Mouse (Mus musculus): ENCODE results near the gene Cd247. TPM values are rescaled to one million over a fixed set of nuclear protein-coding genes. Genes with fewer than 3 reads are reported as not detected.

The Cd247 gene
- polyA plus RNA-seq, 1 experiment, result 17.2 TPM

DNA sequence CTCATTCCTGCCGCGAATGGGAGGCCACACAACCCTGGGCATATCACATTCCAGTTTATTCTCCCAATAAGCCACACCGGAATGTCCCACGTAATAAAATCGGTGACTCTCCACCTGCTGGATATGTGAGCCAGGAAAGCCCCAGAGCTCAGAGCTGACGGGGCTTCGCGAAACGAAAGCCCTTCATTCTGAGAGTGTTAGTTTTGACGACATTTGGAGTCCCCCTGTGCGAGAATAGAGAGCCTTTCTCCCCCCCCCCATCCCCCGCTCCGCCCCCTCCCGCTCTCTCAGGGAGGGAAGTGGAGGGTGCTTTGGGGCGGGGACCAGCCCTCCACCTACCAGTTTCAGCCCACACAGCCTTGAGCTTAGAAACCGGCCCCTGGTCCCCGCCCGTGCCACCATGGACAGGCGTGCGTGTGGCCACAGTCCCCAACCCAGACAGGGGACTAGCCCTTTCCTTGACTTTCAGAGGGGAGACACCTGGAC is 56.0 kb downstream of the Cd247 start:
- no peak overlapping the region for H3K27ac ChIP-seq (ENCODE audit: control insufficient read depth, insufficient read depth, low read depth, low read length)

DNA sequence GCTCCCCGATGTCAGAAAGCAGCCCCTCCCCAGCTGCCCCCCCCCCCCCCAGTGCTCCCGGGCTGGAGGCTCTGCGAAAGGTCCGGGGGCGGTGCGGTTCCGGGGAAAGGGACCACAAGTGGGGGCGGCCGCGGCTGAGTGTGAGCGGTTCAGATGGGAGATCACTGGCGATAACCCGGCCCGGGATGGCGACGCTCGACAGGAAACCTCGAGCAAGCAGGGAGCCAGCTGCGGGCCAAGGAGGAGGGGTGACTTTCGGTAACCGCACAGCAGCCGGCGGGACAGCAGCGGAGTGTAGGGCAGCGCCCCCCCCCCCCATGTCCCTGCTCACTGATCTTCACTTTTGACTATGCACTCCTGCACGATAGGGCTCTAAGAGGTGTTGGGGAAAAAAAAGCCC is 56.5 kb downstream of the Cd247 start:
- H3K27me3 ChIP-seq (ENCODE audit: control insufficient read depth, insufficient read depth, low read length), result peaks cover 3% of the 10 kb centered on the region; the same call in 1 of the 2 replicates
- TF ChIP-seq CTCF (IDR thresholded peaks at IDR 0.05; ENCODE audit: control insufficient read depth, insufficient read depth, insufficient replicate concordance, low read depth, low read length) (no peak), POLR2A (IDR thresholded peaks at IDR 0.05; ENCODE audit: control insufficient read depth, low read depth, low read length) (no peak)
- H3K27ac ChIP-seq (ENCODE audit: control insufficient read depth, insufficient read depth, low read depth, low read length), result no peak overlapping the region
- peak overlapping the region; percentile 65 for H3K4me3 ChIP-seq (ENCODE audit: control insufficient read depth, low read depth, low read length)
- no peaks in the 10 kb centered on the region for H3K36me3 ChIP-seq (ENCODE audit: control insufficient read depth, insufficient read depth, low read length)
- H3K4me1 ChIP-seq (ENCODE audit: control insufficient read depth, insufficient read depth, low read length), result peaks cover 12% of the 10 kb centered on the region

More for the DNA sequence above, 56.0 kb downstream of the Cd247 start:
- peaks cover 3% of the 10 kb centered on the region; the same call in 1 of the 2 replicates for H3K27me3 ChIP-seq (ENCODE audit: control insufficient read depth, insufficient read depth, low read length)
- no peak for TF ChIP-seq POLR2A (IDR thresholded peaks at IDR 0.05; ENCODE audit: control insufficient read depth, low read depth, low read length)
- no peak for TF ChIP-seq CTCF (IDR thresholded peaks at IDR 0.05; ENCODE audit: control insufficient read depth, insufficient read depth, insufficient replicate concordance, low read depth, low read length)
- peaks cover 12% of the 10 kb centered on the region for H3K4me1 ChIP-seq (ENCODE audit: control insufficient read depth, insufficient read depth, low read length)
- H3K4me3 ChIP-seq (ENCODE audit: control insufficient read depth, low read depth, low read length), result peak overlapping the region; percentile 65
- no peaks in the 10 kb centered on the region for H3K36me3 ChIP-seq (ENCODE audit: control insufficient read depth, insufficient read depth, low read length)

DNA sequence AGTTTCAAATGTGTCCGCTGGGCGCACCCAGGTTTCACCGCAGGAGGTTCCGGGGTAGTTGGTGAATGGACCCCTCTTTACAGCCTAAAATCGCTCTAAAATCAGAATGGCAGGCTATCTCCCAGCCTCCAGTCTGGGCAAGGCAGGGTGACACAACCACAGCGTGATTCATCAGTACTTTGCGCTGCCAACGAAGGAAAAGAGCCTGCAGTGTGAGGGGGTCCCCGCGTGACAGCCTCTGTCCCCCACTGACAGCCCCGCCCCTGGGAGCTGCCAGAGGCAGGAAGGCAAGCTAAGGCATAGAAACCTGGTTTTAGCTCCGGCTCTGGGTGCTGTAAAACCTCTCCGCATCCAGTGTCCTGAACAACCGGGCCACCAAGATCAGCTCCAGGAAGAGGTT is 56.9 kb downstream of the Cd247 start:
- Histone ChIP-seq H3K4me1 (ENCODE audit: control insufficient read depth, insufficient read depth, low read length) (peaks cover 12% of the 10 kb centered on the region), H3K36me3 (ENCODE audit: control insufficient read depth, insufficient read depth, low read length) (no peaks in the 10 kb centered on the region), H3K4me3 (ENCODE audit: control insufficient read depth, low read depth, low read length) (peak overlapping the region; percentile 65), H3K27ac (ENCODE audit: control insufficient read depth, insufficient read depth, low read depth, low read length) (no peak overlapping the region), H3K27me3 (ENCODE audit: control insufficient read depth, insufficient read depth, low read length) (peaks cover 3% of the 10 kb centered on the region; the same call in 1 of the 2 replicates)
- TF ChIP-seq POLR2A (IDR thresholded peaks at IDR 0.05; ENCODE audit: control insufficient read depth, low read depth, low read length) (no peak), CTCF (IDR thresholded peaks at IDR 0.05; ENCODE audit: control insufficient read depth, insufficient read depth, insufficient replicate concordance, low read depth, low read length) (no peak)

DNA sequence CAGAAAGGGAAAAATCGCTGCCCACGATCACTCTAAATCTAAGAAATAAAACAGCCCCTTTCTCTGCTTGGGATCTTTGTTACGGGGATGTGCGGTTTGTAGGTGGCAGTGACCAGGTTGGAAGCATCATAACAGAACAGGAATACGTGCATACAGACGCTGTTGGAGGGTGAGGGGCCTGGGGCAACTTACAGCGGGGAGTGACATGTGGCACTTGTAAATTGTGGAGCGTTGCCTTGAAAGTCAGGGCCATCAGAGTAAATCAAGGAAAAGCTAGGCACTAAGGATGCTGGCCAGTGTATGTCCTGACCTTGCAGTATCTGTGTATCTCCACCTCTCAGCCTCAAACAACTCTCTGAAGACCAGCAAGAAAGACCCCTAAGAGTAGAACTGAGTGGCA is 59.9 kb downstream of the Cd247 start:
- peaks cover 3% of the 10 kb centered on the region; the same call in 1 of the 2 replicates for H3K27me3 ChIP-seq (ENCODE audit: control insufficient read depth, insufficient read depth, low read length)
- no peak overlapping the region for H3K27ac ChIP-seq (ENCODE audit: control insufficient read depth, insufficient read depth, low read depth, low read length)
- peaks cover 7% of the 10 kb centered on the region for H3K4me1 ChIP-seq (ENCODE audit: control insufficient read depth, insufficient read depth, low read length)
- no peak for TF ChIP-seq CTCF (IDR thresholded peaks at IDR 0.05; ENCODE audit: control insufficient read depth, insufficient read depth, insufficient replicate concordance, low read depth, low read length)
- TF ChIP-seq POLR2A (IDR thresholded peaks at IDR 0.05; ENCODE audit: control insufficient read depth, low read depth, low read length), result no peak
- H3K4me3 ChIP-seq (ENCODE audit: control insufficient read depth, low read depth, low read length), result no peak overlapping the region
- H3K36me3 ChIP-seq (ENCODE audit: control insufficient read depth, insufficient read depth, low read length), result no peaks in the 10 kb centered on the region

DNA sequence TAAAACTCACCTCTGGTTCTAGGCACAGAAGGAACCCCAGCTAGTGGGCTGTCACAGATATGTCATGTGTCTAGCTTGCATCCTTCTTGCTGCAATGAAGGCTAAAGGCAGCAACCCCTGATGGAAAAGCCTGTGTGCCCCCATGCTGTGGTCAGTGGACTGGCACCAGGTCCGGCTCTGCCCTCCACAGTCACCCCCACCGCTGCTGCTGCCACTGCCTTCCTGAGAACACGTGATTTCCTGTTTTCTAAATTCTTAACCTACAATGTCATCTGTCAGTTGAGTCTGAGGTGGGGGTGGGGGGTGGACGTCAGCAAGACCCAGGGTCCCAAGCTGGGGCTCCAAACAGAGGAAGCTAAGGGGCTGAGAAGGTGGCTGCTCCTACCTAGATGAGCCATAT is 60.4 kb downstream of the Cd247 start:
- H3K4me3 ChIP-seq (ENCODE audit: control insufficient read depth, low read depth, low read length), result no peak overlapping the region
- no peaks in the 10 kb centered on the region for H3K36me3 ChIP-seq (ENCODE audit: control insufficient read depth, insufficient read depth, low read length)
- H3K4me1 ChIP-seq (ENCODE audit: control insufficient read depth, insufficient read depth, low read length), result peaks cover 7% of the 10 kb centered on the region
- H3K27ac ChIP-seq (ENCODE audit: control insufficient read depth, insufficient read depth, low read depth, low read length), result no peak overlapping the region
- peaks cover 3% of the 10 kb centered on the region; the same call in 1 of the 2 replicates for H3K27me3 ChIP-seq (ENCODE audit: control insufficient read depth, insufficient read depth, low read length)
- TF ChIP-seq CTCF (IDR thresholded peaks at IDR 0.05; ENCODE audit: control insufficient read depth, insufficient read depth, insufficient replicate concordance, low read depth, low read length) (no peak), POLR2A (IDR thresholded peaks at IDR 0.05; ENCODE audit: control insufficient read depth, low read depth, low read length) (no peak)

DNA sequence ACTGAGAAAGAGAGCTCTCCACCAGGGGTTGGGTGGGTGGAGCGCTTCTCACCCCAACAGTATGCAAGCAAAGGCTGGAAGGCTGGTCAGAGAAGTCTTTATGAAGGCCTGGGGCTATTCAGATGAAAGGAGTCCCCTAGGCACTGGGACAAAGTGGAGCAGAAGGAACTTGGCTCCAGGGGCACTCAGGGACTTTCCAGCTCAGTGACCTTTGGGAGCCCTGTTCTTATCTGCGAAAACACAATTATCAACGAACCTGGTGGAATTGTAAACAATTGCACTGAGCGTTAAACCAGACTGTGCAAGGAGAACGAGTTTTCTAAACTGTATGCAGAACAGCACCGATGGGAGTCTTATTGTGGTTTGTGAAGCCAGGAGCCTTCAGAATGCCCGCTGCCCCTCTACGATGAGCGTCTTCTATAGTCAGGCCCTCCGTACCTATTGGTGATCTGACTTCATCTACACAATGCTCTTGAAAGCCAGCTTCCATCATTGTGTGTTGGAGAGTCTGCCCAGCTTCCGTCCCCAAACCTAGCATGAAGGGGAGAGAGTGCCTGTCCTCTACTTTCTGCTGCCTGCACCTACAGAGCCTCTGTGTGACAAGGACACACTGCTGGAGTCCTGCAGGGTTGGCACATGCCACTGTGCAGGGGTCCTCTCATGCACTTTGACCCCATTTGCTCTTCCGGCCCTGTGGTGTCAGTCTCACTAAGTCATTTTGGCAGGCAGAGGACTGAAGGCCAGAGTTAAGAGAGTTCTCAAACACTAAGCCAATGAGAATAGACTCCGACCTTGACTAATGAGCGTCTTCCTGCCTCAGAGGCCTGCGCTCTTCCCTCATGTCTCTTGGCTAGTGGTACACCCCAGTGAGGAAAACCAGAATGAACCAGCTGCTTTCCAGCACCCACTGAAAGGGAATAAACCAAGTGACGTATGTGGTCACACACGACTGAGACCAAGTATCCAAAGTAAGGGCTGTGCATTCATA is 61.3 kb downstream of the Cd247 start:
- Histone ChIP-seq H3K27me3 (ENCODE audit: control insufficient read depth, insufficient read depth, low read length) (no peaks in the 10 kb centered on the region), H3K4me3 (ENCODE audit: control insufficient read depth, low read depth, low read length) (no peak overlapping the region), H3K27ac (ENCODE audit: control insufficient read depth, insufficient read depth, low read depth, low read length) (no peak overlapping the region), H3K4me1 (ENCODE audit: control insufficient read depth, insufficient read depth, low read length) (0 out of 2 replicates have a peak, but pooled peaks cover 3% of the 10 kb centered on the region), H3K36me3 (ENCODE audit: control insufficient read depth, insufficient read depth, low read length) (no peaks in the 10 kb centered on the region)
- TF ChIP-seq CTCF (IDR thresholded peaks at IDR 0.05; ENCODE audit: control insufficient read depth, insufficient read depth, insufficient replicate concordance, low read depth, low read length) (no peak), POLR2A (IDR thresholded peaks at IDR 0.05; ENCODE audit: control insufficient read depth, low read depth, low read length) (no peak)

DNA sequence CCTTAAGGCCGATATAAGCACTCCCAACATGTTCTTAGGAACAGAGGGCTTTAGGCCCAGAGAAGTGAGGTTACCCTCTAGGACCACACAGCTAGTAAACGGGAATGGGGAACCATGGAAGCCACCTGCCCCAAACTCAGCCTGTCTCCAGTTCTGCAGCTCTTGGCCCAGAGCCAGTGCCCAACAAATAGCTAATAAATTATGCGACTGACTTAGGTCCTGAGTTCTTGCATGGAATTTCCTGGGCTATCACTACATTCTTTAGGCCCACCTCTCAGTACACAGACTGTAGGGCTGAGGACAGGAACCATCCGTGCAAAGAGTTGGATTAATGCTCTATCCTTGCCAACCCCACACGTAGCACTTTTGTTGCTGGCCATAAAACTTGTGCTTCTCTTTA is 63.6 kb downstream of the Cd247 start:
- TF ChIP-seq CTCF (IDR thresholded peaks at IDR 0.05; ENCODE audit: control insufficient read depth, insufficient read depth, insufficient replicate concordance, low read depth, low read length), result no peak
- TF ChIP-seq POLR2A (IDR thresholded peaks at IDR 0.05; ENCODE audit: control insufficient read depth, low read depth, low read length), result no peak
- Histone ChIP-seq H3K27me3 (ENCODE audit: control insufficient read depth, insufficient read depth, low read length) (no peaks in the 10 kb centered on the region), H3K4me1 (ENCODE audit: control insufficient read depth, insufficient read depth, low read length) (no peaks in the 10 kb centered on the region), H3K27ac (ENCODE audit: control insufficient read depth, insufficient read depth, low read depth, low read length) (no peak overlapping the region), H3K4me3 (ENCODE audit: control insufficient read depth, low read depth, low read length) (no peak overlapping the region), H3K36me3 (ENCODE audit: control insufficient read depth, insufficient read depth, low read length) (no peaks in the 10 kb centered on the region)
